Mouse (Mus musculus): ENCODE measurements around the gene Camk1g.

DNA sequence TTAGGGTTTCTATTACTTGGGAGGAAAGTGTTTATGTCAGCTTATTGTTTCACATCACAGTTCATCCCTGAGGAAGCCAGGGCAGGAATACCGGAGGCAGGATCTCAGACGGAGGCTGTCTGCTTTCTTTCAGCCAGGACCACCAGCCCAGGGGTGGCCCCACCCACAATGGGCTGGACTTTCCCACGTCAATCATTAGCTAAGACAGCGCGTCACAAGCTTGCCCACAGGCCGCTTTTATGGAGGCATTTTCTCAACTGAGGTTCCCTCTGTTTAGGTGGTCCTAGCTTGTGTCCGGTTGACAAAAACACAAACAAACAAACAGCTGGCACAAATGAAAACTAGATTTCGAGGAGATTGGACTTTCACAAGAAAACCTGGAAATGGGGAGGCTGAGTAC, 12.3 kb upstream of the Camk1g start:
- TF ChIP-seq POLR2A (IDR thresholded peaks at IDR 0.05; ENCODE audit: low read depth, low read length), result no peak
- TF ChIP-seq CTCF (conservative IDR thresholded peaks at IDR 0.05; ENCODE audit: insufficient read depth, insufficient read length, low read depth, low read length), result no peak
